Mouse (Mus musculus) stomach, embryonic 16.5 days (tissue): Measurements from ENCODE around the gene Tet3. TPM values are rescaled to one million over a fixed set of nuclear protein-coding genes. Genes with fewer than 3 reads are reported as not detected.

Experiments
- ATAC-seq: fragments of 200-750 bp; cut with Nextera tagmentation; 2 replicates; pipeline ENCODE4 v1.8.0; 2017; ENCODE audit warnings: moderate number of reproducible peaks, moderate TSS enrichment; ENCODE audit not compliant: insufficient read depth, low FRiP score
- H3K27ac ChIP-seq: fragments of 300-500 bp; sonication (generic); 2 replicates; pipeline ENCODE4 v1.5.1; 2014; ENCODE audit warnings: low read length
- H3K27me3 ChIP-seq: fragments of 300-500 bp; sonication (generic); 2 replicates; pipeline ENCODE4 v1.6.1; 2014; ENCODE audit warnings: low read length, control low read depth, mixed read lengths; ENCODE audit not compliant: control insufficient read depth, insufficient read depth
- H3K36me3 ChIP-seq: fragments of 300-500 bp; sonication (generic); 2 replicates; pipeline ENCODE4 v1.6.1; 2014; ENCODE audit warnings: low read length; ENCODE audit not compliant: control insufficient read depth, insufficient read depth
- H3K4me1 ChIP-seq: fragments of 300-500 bp; sonication (generic); 2 replicates; pipeline ENCODE4 v1.6.1; 2014; ENCODE audit warnings: low read length, control low read depth, mixed read lengths; ENCODE audit not compliant: control insufficient read depth, insufficient read depth
- H3K4me2 ChIP-seq: fragments of 300-500 bp; sonication (generic); 2 replicates; pipeline ENCODE4 v1.6.1; 2014; ENCODE audit warnings: low read depth, low read length, mixed read lengths
- H3K4me3 ChIP-seq: fragments of 300-500 bp; sonication (generic); replicated peaks from 2 replicates; pipeline ENCODE4 v1.5.1; 2014; ENCODE audit warnings: mild to moderate bottlenecking, low read length
- H3K9ac ChIP-seq: fragments of 300-500 bp; sonication (generic); 2 replicates; pipeline ENCODE4 v1.6.1; 2014; ENCODE audit warnings: low read length
- H3K9me3 ChIP-seq: fragments of 300-500 bp; sonication (generic); replicated peaks from 2 replicates; pipeline ENCODE4 v1.6.1; 2016; ENCODE audit warnings: low read length, control low read depth; ENCODE audit not compliant: control insufficient read depth
- WGBS: fragments of 180-500 bp; shearing (Covaris S2); extraction: QIAGEN DNeasy Blood & Tissue Kit; methylation state at CpG from one replicate; pipeline ENCODE4 v1.1.7; 2014; 5-methylcytosine and 5-hydroxymethylcytosine counted together
- polyA plus RNA-seq: library from polyadenylated mRNA; unstranded; fragments of >200 nt; fragmentation: Nextera tagmentation; extraction: Ambion mirVana; gene quantifications from 2 replicates; pipeline ENCODE4 v1.2.1, GENCODE M21; 2015

The Tet3 gene
- polyA plus RNA-seq, 1 experiment from 2014 or later: 34.5 TPM

DNA sequence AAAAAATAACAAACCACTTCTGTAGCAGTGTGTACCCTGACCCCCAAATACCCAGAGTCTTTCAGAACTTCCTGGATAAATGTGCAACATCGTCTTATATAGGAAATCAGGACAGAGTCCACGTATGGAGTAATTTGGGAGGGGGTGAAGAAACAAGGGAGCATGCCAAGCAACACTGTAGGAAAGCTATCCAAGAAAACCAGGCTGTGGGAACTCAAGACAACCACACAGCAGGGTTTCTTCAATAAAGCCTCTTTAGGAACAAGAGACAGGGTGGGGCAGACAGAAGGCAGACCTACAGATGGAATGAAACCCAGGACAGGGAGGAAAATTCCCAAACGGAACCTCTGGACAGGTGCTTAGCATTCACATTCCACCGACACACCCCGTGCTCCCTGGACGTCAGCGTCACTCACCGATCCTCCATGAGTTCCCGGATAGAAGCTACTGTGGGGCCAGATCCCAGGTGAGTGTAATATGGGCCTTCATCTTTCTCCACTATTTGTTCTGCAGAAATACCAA lies 73.3 kb downstream of the Tet3 start:
- WGBS: 88% methylated on average over 9 of the region's 9 CpGs

DNA sequence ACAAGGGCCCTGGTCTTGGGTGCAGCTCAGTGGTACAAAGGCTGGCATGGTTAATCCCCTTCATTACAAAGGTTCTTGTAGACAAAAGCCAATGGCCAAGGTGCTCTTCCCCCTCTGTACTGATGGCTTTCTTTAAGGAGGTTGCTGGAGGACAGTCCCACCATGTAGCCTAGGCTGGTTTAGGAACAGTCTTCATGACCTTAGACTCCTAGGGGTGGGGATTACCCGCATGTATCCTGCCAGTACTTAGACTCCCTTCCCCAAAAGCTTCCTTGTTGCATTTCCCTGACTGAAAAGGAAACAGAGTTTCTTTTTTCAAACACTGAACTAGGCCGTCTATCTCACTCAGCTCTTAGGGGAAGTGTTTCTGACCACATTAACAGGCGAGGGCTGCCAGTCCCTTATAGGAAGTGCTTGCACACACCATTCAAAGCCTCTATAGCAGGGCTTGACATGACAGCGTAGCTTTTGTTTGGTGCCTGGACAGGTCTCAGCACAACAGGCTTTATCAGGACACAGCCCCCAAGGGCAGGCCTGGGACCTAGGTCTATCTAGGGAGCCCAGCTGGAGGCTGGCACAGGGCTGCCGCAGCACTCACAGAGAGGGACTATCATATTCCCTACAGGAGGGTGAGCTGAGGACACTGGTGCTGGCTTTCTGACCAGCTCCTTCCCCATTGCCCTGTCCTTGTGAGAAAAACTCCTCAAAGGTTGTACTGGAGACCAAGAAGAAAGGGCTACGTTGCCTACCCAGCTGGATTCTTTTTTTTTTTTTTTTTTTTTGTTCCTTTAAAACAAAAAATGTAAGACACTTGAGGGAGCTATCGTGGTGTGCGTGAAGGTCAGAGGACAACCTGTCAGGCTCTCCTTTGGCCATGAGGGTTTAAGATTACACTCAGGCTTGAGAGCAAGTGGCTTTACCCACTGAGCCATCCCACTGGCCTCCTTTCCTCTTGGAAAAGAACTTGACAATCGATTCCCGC lies 77.1 kb downstream of the Tet3 start:
- H3K9me3 ChIP-seq: no peaks in the 10 kb centered on the region
- ATAC-seq: no peak; the same call in 1 of the 2 replicates
- H3K9ac ChIP-seq: no peak overlapping the region
- H3K4me1 ChIP-seq: no peaks in the 10 kb centered on the region
- WGBS: 78% methylated on average over 10 of the region's 10 CpGs
- H3K4me3 ChIP-seq: no peak overlapping the region
- no peak overlapping the region for H3K4me2 ChIP-seq
- H3K36me3 ChIP-seq: peaks cover 38% of the 10 kb centered on the region
- H3K27me3 ChIP-seq: no peaks in the 10 kb centered on the region
- no peak overlapping the region for H3K27ac ChIP-seq

More for the DNA sequence above, 73.3 kb downstream of the Tet3 start:
- no peak overlapping the region for H3K4me2 ChIP-seq
- no peaks in the 10 kb centered on the region for H3K9me3 ChIP-seq
- no peak for ATAC-seq
- H3K4me1 ChIP-seq: no peaks in the 10 kb centered on the region
- no peak overlapping the region for H3K9ac ChIP-seq
- peaks cover 17% of the 10 kb centered on the region for H3K36me3 ChIP-seq
- no peak overlapping the region for H3K27ac ChIP-seq
- H3K4me3 ChIP-seq: no peak overlapping the region
- H3K27me3 ChIP-seq: no peaks in the 10 kb centered on the region

DNA sequence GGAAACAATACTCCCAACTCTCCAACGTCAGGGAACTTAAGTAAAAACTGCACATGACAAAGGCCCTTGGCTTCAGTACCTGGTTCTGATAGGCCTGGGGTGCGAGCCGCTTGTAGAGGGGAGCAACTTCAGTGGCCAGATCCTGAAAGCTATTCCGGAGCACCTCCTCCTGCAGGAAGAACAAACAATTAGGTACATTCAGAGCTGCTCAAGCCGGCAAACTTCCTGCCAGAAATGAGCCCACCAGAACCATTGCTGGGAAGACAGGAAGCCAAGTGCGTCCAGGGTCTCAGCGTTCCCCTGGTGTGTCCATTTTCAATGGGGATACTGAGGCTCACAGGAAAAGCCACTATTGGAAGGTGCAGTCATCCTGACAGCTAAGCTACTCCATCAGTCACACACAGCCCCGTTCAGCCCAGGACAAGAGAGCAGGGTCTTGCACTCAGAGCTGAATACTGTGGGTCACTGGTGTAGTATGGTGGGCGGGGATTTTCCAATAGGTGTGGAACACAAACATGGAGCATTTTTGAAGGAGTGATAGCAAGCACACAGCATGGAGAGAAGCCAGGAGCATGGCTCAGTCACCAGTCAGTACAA lies 85.1 kb downstream of the Tet3 start:
- no peaks in the 10 kb centered on the region for H3K4me1 ChIP-seq
- no peak for ATAC-seq
- WGBS: 83% methylated on average over 9 of the region's 9 CpGs
- no peak overlapping the region for H3K4me3 ChIP-seq
- no peaks in the 10 kb centered on the region for H3K9me3 ChIP-seq
- peaks cover 50% of the 10 kb centered on the region for H3K36me3 ChIP-seq
- H3K9ac ChIP-seq: no peak overlapping the region
- no peaks in the 10 kb centered on the region for H3K27me3 ChIP-seq
- no peak overlapping the region for H3K4me2 ChIP-seq
- H3K27ac ChIP-seq: no peak overlapping the region

DNA sequence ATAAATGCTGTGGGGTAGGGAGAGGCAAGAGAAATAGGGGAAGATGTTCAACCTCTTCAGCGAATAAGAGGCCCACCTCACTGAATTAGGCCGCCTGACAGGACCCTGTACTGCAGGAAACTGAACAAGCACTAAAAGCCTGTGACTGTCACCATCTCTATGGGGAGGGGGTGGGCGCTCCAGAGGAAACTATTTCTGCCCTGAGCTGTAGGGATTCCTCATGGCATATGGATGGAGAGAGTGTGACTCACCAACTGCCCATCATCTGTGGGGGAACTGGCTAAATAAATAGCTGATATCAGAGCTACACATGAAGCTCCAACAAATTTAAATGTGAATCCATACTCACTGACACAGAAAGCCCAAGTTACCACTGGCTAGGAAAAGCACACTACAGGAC lies 87.5 kb downstream of the Tet3 start:
- Histone ChIP-seq H3K9me3 (no peaks in the 10 kb centered on the region), H3K36me3 (peaks cover 51% of the 10 kb centered on the region), H3K27ac (no peak overlapping the region), H3K4me2 (no peak overlapping the region), H3K9ac (no peak overlapping the region), H3K4me1 (no peaks in the 10 kb centered on the region), H3K27me3 (no peaks in the 10 kb centered on the region), H3K4me3 (no peak overlapping the region)
- 84% methylated on average over 3 of the region's 3 CpGs for WGBS
- ATAC-seq: no peak

DNA sequence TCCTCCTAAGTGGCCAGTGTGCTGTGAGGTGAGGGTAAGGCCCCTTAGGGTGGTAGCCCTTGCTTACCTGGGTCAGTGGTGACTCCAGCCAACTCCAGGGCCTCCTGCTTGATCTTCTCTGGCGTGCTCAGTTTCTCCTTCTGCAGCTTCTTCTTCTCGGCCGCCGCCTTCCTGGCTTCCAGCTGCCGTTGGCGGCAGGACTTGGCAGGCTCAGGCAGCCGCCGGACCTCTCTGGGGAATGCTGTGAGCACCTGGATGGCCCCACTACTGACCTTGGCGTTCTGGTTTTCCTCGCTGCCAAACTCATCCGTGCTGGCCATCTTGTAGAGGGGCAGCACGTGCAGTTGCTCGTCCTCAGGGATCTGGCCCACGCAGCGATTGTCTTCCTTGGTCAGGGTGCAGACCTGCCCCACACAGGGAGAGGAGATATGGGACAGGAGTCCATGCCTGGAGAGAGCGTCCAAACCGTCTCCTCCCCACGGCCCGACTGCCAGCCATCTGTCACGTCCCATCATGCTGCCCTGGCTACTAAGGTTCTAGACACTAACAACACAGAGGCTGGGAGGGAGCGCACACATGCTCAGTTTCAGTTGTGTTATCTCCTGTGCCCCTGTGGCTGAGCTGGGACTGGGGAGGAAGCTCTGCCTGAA lies 88.4 kb downstream of the Tet3 start:
- Histone ChIP-seq H3K9ac (no peak overlapping the region), H3K9me3 (no peaks in the 10 kb centered on the region), H3K4me3 (no peak overlapping the region), H3K27ac (no peak overlapping the region), H3K27me3 (no peaks in the 10 kb centered on the region), H3K36me3 (peaks cover 44% of the 10 kb centered on the region), H3K4me2 (no peak overlapping the region), H3K4me1 (no peaks in the 10 kb centered on the region)
- ATAC-seq: no peak
- WGBS: 85% methylated on average over 21 of the region's 21 CpGs

DNA sequence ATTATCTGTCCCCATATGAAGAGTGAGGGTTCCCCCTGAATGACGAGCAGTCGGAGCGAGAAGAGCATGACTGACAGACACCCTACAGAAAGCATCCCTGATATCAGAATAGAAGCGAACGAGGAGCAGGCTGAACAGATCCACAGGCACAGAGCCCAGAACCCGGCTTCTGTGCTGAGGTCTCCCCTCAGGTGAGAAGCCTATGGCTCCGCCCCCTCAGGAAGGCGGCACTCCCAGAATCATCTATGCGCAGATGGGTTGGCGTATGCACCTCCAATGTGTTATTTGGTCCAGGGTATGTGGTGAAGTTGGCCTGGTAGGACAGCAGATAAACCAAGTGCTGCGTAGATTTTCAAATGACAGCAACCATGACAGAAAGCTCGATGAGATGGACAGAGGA lies 95.8 kb downstream of the Tet3 start:
- no peak for ATAC-seq
- peaks cover 14% of the 10 kb centered on the region for H3K36me3 ChIP-seq
- no peak overlapping the region for H3K9ac ChIP-seq
- no peaks in the 10 kb centered on the region for H3K9me3 ChIP-seq
- H3K4me3 ChIP-seq: no peak overlapping the region
- no peaks in the 10 kb centered on the region for H3K27me3 ChIP-seq
- H3K27ac ChIP-seq: no peak overlapping the region
- no peak overlapping the region for H3K4me2 ChIP-seq
- no peaks in the 10 kb centered on the region for H3K4me1 ChIP-seq
- WGBS: 88% methylated on average over 12 of the region's 12 CpGs

DNA sequence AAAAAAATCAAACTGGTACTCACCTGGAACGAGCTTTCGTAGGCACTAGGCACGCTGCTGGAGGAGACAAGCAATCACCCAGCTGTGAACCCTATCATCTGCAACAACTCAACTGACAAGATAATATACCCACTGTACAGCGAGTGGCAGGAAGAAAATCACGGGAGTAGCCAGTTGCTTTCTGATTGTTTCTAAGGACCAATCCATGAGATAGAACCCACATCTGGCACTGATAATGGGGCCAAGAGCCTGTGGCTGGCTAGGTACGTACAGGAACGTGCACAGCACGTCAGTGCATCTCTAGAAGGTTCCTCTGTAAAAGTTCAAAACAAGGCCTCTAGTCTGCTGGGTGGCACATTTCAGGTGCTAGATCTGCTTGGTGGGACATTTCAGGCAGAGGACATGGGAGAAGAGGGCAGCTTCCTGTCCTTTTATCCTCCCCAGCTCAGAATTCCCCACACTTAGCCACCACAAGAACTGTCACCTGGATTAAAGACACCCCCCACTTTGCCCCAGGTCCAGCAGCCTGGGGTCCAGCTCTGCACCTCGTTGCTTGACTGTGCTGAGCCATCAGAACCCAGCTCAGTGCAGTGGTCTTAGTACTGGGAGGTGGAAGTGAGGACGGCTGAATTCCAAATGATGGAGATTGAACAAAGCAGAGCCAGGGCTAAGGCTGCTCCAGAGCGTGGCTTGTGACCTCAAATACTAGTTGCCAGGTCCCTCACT lies 97.2 kb downstream of the Tet3 start:
- H3K36me3 ChIP-seq: 0 out of 2 replicates have a peak, but pooled peaks cover 3% of the 10 kb centered on the region

DNA sequence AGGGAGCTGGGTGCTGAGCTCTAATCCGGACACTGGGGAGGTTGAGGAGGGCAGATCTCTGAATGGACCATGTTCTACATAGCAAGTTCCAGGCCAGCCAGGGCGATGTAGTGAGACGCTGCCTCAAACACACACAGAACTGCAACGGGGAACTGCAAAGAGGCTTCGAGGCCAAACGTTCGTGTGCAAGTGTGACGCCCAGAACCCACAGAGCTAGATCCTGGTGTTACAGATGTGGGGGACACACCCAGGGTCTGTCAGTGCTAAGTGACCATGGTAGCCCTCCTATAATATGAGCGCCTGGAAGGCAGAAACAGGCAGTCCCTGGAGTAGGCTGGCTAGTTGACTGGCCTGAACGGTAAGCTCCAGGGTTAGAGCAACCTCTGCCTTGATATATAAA lies 101.4 kb downstream of the Tet3 start:
- 89% methylated on average over 10 of the region's 10 CpGs for WGBS
- H3K9ac ChIP-seq: no peak overlapping the region
- no peaks in the 10 kb centered on the region for H3K9me3 ChIP-seq
- H3K4me2 ChIP-seq: no peak overlapping the region
- H3K27me3 ChIP-seq: no peaks in the 10 kb centered on the region
- no peak overlapping the region for H3K27ac ChIP-seq
- H3K4me3 ChIP-seq: no peak overlapping the region
- peaks cover 8% of the 10 kb centered on the region; the same call in 1 of the 2 replicates for H3K36me3 ChIP-seq
- H3K4me1 ChIP-seq: no peaks in the 10 kb centered on the region
- no peak for ATAC-seq

More for the DNA sequence above, 97.2 kb downstream of the Tet3 start:
- no peak for ATAC-seq
- no peak overlapping the region for H3K4me3 ChIP-seq
- 88% methylated on average over 11 of the region's 11 CpGs for WGBS
- no peaks in the 10 kb centered on the region for H3K4me1 ChIP-seq
- H3K9ac ChIP-seq: no peak overlapping the region
- no peaks in the 10 kb centered on the region for H3K27me3 ChIP-seq
- H3K9me3 ChIP-seq: no peaks in the 10 kb centered on the region
- no peak overlapping the region for H3K4me2 ChIP-seq
- H3K27ac ChIP-seq: no peak overlapping the region
